Mouse (Mus musculus) limb, embryonic 15.5 days (tissue): ENCODE data around the gene Evx1. TPM values are rescaled to one million over a fixed set of nuclear protein-coding genes. Genes with fewer than 3 reads are reported as not detected.
"Not testable (repeated sequence)": the region's sequence is repeated elsewhere in the genome, so short reads cannot be mapped to it uniquely, and the experiment has no call there.

Source experiments
- ATAC-seq: fragments of 200-750 bp; cut with Nextera tagmentation; 2 replicates; pipeline ENCODE4 v1.8.0; 2017; ENCODE audit warnings: low read depth, moderate TSS enrichment; ENCODE audit not compliant: insufficient number of reproducible peaks, low FRiP score, low TSS enrichment
- H3K27ac ChIP-seq: fragments of 300-500 bp; sonication (generic); 2 replicates; pipeline ENCODE4 v1.5.1; 2015; ENCODE audit warnings: moderate library complexity, mild to moderate bottlenecking, inconsistent platforms
- H3K27me3 ChIP-seq: fragments of 300-500 bp; sonication (generic); 2 replicates; pipeline ENCODE4 v1.6.1; 2015; ENCODE audit warnings: inconsistent platforms
- H3K36me3 ChIP-seq: fragments of 300-500 bp; sonication (generic); 2 replicates; pipeline ENCODE4 v1.6.1; 2015; ENCODE audit warnings: inconsistent platforms
- H3K4me1 ChIP-seq: fragments of 300-500 bp; sonication (generic); 2 replicates; pipeline ENCODE4 v1.6.1; 2015; ENCODE audit warnings: inconsistent platforms
- H3K4me2 ChIP-seq: fragments of 300-500 bp; sonication (generic); 2 replicates; pipeline ENCODE4 v1.6.1; 2015; ENCODE audit warnings: mild to moderate bottlenecking, inconsistent platforms
- H3K4me3 ChIP-seq: fragments of 300-500 bp; sonication (generic); 2 replicates; pipeline ENCODE4 v1.5.1; 2015; ENCODE audit warnings: mild to moderate bottlenecking, inconsistent platforms
- H3K9ac ChIP-seq: fragments of 300-500 bp; sonication (generic); 2 replicates; pipeline ENCODE4 v1.6.1; 2015; ENCODE audit warnings: inconsistent platforms
- H3K9me3 ChIP-seq: fragments of 300-500 bp; sonication (generic); 2 replicates; pipeline ENCODE4 v1.6.1; 2016; ENCODE audit warnings: inconsistent platforms
- WGBS: fragments of 180-500 bp; shearing (Covaris S2); methylation state at CpG from one replicate; pipeline ENCODE4 v1.1.7; 2015; 5-methylcytosine and 5-hydroxymethylcytosine counted together
- polyA plus RNA-seq: library from polyadenylated mRNA; unstranded; fragments of >200 nt; fragmentation: Nextera tagmentation; extraction: Ambion mirVana; gene quantifications from 2 replicates; pipeline ENCODE4 v1.2.1, GENCODE M21; 2015

Gene Evx1
- polyA plus RNA-seq, 1 experiment from 2014 or later: 0.59 TPM

DNA sequence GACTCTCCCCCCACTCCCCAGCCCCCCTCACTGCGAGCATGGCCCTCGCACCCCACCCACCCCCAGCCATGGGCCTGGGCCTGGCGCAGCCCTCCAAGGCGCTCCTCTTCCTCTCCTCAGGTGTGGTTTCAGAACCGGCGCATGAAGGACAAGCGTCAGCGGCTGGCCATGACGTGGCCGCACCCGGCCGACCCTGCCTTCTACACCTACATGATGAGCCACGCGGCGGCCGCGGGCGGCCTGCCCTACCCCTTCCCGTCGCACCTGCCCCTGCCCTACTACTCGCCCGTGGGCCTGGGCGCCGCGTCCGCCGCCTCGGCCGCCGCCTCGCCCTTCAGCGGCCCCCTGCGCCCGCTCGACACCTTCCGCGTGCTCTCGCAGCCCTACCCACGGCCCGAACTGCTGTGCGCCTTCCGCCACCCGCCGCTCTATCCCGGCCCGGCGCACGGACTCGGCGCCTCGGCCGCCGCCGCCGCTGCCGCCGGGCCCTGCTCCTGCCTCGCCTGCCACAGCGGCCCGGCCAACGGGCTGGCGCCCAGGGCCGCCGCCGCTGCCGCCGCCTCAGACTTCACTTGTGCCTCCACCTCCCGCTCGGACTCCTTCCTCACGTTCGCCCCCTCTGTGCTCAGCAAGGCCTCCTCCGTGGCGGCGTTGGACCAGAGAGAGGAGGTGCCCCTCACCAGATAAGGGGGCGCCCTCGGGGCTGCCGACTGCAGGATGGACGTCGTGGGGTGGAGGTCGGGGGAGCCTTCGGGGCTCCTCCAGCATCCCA lies 3.3 kb downstream of the Evx1 start:
- Histone ChIP-seq H3K36me3 (no peaks in the 10 kb centered on the region), H3K9me3 (no peaks in the 10 kb centered on the region), H3K4me3 (peak overlapping the region; percentile 43), H3K4me1 (peaks cover 32% of the 10 kb centered on the region), H3K27me3 (peaks cover 93% of the 10 kb centered on the region), H3K9ac (0 out of 2 replicates have a peak overlapping the region, but pooled peaks have one; percentile 15), H3K27ac (no peak overlapping the region), H3K4me2 (peak overlapping the region; percentile 83)
- ATAC-seq: no peak
- 4% methylated on average over 70 of the region's 81 CpGs for WGBS

DNA sequence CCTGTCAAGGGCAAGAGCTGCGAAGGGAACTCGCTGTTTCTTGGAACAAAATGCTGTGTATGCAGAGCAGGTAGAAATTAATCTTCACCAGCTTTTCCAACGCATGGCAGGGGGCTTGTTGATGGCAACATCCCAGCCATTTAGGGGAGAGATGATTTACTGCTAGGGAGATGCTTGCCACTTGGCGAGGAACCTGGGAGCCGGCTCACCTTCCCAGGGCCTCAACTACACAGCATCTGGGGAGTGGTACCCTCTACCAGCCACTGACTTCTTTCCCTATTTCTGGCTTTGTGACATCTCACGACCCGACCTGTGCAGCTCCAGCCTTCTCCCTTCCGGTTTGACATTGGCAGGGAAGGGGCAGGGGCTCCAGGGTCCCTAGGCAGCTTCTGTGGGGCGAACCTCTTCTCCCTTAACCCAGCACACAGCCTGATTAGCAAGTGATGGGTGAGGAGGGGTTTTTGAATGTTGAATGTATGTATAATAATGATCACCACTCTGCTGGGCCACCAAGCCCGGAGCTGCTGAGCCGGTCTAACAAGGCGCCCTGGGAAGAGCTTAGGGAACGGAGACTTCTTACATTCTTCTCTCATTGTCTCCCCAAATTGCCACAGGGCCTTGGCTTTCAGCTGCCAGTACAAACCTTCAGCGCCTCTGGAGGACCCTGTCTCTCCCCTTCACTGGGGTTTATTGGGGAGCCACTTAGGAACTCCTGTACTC lies 4.3 kb downstream of the Evx1 start:
- no peak for ATAC-seq
- Histone ChIP-seq H3K4me2 (no peak overlapping the region), H3K27me3 (peaks cover 93% of the 10 kb centered on the region), H3K27ac (no peak overlapping the region), H3K9ac (no peak overlapping the region), H3K36me3 (no peaks in the 10 kb centered on the region), H3K4me1 (peaks cover 42% of the 10 kb centered on the region), H3K4me3 (no peak overlapping the region), H3K9me3 (no peaks in the 10 kb centered on the region)
- WGBS: 57% methylated on average over 14 of the region's 14 CpGs

DNA sequence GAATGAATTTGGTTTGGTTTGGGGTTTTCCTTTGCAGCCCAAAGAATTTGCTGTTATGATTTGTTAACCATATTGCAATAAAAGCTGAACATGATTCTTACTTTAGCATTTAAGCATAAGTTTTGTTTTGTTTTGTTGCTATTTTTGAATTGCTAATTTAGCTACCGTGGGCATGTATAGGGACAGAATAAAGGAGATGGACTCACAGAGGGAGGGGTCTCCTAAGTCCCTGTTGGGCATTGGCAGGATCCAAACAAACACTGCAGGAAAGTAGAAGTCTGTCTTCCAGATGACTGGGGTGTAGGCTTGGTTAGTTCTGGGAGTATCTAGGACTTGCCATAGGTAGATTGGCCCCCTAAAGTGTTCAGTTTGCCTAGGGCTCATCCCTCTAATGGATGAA lies 5.0 kb downstream of the Evx1 start:
- H3K4me1 ChIP-seq: peaks cover 47% of the 10 kb centered on the region
- no peak overlapping the region for H3K4me2 ChIP-seq
- no peak overlapping the region for H3K9ac ChIP-seq
- no peaks in the 10 kb centered on the region for H3K36me3 ChIP-seq
- H3K27me3 ChIP-seq: peaks cover 97% of the 10 kb centered on the region
- H3K9me3 ChIP-seq: no peaks in the 10 kb centered on the region
- no peak overlapping the region for H3K4me3 ChIP-seq
- ATAC-seq: no peak
- 63% methylated on average over 1 of the region's 1 CpGs for WGBS
- H3K27ac ChIP-seq: no peak overlapping the region

DNA sequence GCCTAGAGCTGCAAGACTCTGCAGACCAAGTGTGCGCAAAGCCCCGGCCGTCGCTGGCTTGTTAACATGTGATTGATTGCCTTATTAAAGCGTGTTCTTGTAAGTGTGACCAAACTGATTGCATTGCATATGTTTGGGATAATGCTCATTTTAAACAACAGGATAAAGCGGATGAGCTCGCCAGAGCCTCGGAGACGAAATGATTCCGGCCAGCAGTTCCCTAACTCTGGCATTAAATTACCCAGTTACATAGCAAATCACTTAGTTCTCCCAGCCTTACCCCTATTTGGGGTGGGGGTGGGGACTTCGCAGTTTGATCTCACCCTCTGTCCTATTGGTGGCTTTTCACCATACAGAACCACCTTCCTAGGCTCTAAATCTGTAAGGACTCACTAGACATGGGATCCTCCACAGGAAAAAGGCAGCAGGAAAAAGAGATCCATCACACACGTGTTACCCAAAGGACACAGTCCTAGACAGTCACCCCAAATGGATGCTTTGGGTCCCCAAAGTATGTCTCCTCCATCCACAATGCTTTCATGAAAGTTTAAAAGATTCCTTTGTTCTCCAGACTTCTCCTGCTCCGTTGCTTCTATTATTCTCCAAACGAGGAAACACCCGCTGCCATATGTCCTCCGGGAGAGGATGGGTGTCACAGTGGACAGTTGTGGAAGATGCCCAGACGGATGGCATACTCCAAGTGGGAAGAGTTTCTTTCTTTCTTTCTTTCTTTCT lies 6.8 kb downstream of the Evx1 start:
- ATAC-seq: no peak
- Histone ChIP-seq H3K27ac (no peak overlapping the region), H3K9ac (no peak overlapping the region), H3K4me1 (peaks cover 33% of the 10 kb centered on the region), H3K4me3 (no peak overlapping the region), H3K9me3 (no peaks in the 10 kb centered on the region), H3K27me3 (peaks cover 95% of the 10 kb centered on the region), H3K36me3 (no peaks in the 10 kb centered on the region), H3K4me2 (no peak overlapping the region)
- WGBS: 6% methylated on average over 17 of the region's 17 CpGs

DNA sequence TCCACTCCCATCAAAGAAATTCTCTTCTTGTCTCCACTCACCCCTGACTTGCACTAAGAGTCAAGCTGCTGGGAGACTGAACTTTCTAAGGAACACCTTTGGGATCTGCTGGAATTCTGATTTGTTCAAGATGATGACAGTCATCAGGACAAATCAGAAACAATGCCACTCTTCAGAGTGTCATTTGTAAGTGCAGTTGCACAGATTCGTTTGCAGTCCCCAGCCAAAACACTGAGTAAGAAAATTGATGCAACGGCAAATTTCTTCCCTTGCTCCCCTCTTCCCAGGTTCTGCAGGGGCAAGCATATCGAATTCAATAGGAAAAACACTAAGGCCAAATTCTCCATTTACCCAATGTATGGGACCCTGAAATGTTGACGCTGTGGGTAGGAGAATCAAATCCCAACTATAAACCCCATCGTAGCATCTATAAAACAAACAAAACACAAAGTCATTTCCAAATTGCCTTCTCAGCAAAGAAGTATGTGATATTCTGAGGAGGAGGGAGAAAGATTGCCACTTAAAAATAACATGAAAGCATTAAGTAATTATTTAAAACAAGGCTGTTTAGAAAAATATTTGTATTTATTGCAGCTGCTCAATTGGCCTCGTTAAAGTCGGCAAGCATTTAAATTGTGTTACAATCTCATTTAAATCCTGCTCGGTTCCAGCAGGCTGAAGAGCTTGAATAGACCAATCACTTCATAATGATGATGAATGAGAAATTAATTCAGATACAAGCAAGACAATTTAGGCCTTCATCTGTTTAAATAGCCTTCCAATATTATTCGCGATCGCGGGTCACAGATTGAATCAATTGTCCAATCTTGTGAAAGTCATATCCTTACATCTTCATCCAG lies 7.9 kb downstream of the Evx1 start:
- Histone ChIP-seq H3K27ac (no peak overlapping the region), H3K27me3 (peaks cover 91% of the 10 kb centered on the region), H3K9ac (no peak overlapping the region), H3K9me3 (no peaks in the 10 kb centered on the region), H3K4me1 (peaks cover 30% of the 10 kb centered on the region), H3K4me2 (no peak overlapping the region), H3K36me3 (no peaks in the 10 kb centered on the region), H3K4me3 (no peak overlapping the region)
- 5% methylated on average over 12 of the region's 12 CpGs for WGBS
- ATAC-seq: no peak

DNA sequence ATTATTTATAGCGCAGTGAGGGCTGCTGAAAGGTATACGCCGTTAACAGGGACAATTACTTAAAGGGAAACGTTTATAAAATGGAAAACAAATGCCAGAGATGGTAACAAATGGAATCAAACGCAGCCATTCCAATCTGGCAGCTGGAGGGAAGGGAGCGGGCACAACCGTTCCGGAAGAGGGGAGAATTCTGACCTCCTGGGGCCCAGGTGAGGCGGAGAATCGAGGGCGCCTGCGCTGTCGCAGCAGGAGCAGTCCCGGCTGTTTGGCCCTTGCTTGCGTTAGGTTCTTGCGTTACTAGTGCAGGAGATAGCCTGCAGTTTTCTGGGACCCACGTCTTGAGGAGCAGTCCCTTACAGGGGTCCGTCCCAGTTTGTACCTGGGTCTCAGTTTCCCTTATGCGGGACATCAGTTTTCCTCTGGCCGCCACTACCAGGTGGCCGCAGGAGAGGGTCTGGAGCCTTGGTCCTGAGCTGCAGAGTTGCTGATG lies 8.6 kb downstream of the Evx1 start:
- no peak overlapping the region; the same call in 1 of the 2 replicates for H3K4me3 ChIP-seq
- no peak overlapping the region for H3K4me2 ChIP-seq
- no peak overlapping the region for H3K27ac ChIP-seq
- 3% methylated on average over 21 of the region's 21 CpGs for WGBS
- no peaks in the 10 kb centered on the region for H3K36me3 ChIP-seq
- H3K9me3 ChIP-seq: no peaks in the 10 kb centered on the region
- ATAC-seq: no peak
- H3K4me1 ChIP-seq: peaks cover 24% of the 10 kb centered on the region
- peaks cover 89% of the 10 kb centered on the region for H3K27me3 ChIP-seq
- H3K9ac ChIP-seq: no peak overlapping the region

DNA sequence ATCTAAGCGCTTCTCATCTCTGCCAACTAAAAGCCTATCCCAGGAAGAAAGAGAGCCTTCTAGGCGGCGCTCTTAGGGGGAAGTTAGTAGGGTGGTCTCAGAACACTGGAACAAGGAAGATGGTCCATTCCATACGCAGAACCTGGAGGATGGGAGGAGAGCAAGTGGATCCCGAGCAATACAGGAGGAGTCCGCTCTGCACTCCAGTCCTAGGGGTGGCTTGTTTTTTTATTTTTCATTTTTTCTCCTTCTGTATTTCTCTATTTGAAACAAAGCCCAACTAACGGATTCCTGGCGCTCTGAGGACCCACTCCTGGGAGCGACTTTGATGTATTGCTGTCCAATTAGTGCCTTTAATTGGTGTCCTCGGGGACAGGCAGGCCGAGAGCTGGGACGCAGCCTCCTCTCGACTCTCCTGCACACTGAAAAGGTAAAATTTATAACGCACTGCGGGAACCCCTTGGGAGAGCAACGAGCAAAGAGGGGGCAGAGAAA lies 9.5 kb downstream of the Evx1 start:
- peak overlapping the region; percentile 5 for H3K4me2 ChIP-seq
- peaks cover 83% of the 10 kb centered on the region for H3K27me3 ChIP-seq
- ATAC-seq: no peak
- H3K27ac ChIP-seq: no peak overlapping the region
- no peaks in the 10 kb centered on the region for H3K9me3 ChIP-seq
- H3K36me3 ChIP-seq: no peaks in the 10 kb centered on the region
- no peak overlapping the region for H3K9ac ChIP-seq
- WGBS: 5% methylated on average over 16 of the region's 16 CpGs
- H3K4me3 ChIP-seq: no peak overlapping the region
- peaks cover 17% of the 10 kb centered on the region for H3K4me1 ChIP-seq

DNA sequence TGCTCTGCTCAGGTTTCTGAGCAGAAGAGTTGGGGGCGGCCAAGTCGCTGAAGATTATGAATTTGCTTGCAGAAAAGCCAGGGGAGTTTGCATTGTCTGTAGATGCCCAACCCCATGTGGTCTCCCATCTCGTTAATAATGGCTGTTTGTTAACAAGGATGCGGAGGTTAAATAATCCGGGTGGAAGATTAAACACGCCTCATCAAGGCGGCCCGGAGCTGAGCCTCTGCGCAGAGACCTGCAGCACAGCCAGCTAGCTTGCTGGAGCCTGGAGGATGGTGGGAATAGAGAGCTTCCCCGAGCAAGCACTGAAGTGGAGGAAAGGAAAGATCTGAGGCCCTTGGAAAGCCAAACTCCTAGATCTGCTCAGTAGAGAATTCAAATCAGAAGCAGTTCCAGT lies 10.0 kb downstream of the Evx1 start:
- no peak overlapping the region for H3K9ac ChIP-seq
- no peak for ATAC-seq
- peaks cover 80% of the 10 kb centered on the region for H3K27me3 ChIP-seq
- no peak overlapping the region for H3K4me3 ChIP-seq
- peaks cover 17% of the 10 kb centered on the region for H3K4me1 ChIP-seq
- peak overlapping the region; percentile 5; the same call in 1 of the 2 replicates for H3K4me2 ChIP-seq
- 10% methylated on average over 10 of the region's 10 CpGs for WGBS
- no peaks in the 10 kb centered on the region for H3K36me3 ChIP-seq
- no peak overlapping the region for H3K27ac ChIP-seq
- H3K9me3 ChIP-seq: no peaks in the 10 kb centered on the region

DNA sequence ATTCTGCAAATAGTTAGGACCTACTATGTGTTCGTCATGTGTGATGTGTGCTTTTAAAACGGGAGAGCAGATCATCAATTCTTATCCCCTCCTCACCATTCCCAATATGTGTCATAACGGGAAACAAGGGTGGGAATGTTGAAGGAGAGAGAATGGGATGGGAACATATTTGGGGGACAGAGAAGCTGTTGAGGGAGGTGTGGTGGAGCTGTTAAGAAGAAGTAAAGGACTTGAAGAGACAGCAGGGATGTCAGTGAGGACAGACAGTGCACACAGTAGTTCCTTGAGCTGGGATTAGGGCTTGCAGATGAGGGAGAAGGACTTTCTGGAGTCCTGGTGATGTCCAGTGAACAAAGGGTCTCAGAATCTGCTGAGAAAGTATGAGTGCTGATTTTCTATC lies 10.8 kb downstream of the Evx1 start:
- no peak for ATAC-seq
- H3K27ac ChIP-seq: no peak overlapping the region
- WGBS: 71% methylated on average over 3 of the region's 3 CpGs
- peaks cover 17% of the 10 kb centered on the region for H3K4me1 ChIP-seq
- no peak overlapping the region for H3K4me2 ChIP-seq
- no peak overlapping the region for H3K4me3 ChIP-seq
- H3K36me3 ChIP-seq: no peaks in the 10 kb centered on the region
- H3K9ac ChIP-seq: no peak overlapping the region
- peaks cover 73% of the 10 kb centered on the region for H3K27me3 ChIP-seq
- H3K9me3 ChIP-seq: no peaks in the 10 kb centered on the region

DNA sequence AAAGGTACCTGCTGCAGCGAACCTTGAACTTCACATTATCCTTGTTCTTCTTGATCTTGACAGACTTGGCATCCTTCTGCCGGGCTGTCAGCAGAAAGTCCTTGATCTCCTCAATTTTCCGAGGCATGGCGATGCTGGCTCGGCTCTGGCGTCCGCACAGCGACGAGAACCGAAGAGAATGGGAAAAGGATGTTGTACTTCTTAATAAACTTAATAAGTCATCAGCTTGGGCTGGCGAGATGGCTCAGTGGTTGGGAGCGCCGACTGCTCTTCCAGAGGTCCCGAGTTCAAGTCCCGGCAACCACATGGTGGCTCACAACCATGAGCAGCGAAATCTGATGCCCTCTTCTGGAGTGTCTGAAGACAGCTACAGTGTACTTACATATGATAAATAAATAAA lies 33.5 kb downstream of the Evx1 start:
- WGBS: 94% methylated on average over 16 of the region's 16 CpGs
- H3K27ac ChIP-seq, H3K27me3 ChIP-seq, H3K36me3 ChIP-seq, H3K9ac ChIP-seq, ATAC-seq, H3K4me1 ChIP-seq, H3K4me3 ChIP-seq, H3K4me2 ChIP-seq, H3K9me3 ChIP-seq: not testable (repeated sequence)

DNA sequence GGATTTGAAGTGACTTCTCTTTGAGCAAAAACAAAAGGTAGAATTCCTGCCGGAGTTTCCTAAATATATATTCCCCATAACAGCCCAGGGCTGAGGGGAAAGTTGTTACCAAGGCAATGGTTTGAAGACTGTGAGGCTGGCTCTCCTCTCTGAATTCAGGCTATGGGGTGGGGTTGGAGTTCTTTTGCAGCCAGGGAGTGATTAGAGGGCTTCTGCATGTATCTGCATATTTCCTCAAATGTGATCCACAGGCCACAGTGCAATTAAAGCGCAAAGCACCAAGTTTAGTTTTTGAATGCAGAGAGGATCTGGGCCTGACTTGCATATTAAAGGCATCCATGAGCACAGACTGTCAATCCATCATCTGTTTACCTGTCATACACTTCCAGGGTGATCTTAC lies 52.7 kb downstream of the Evx1 start:
- no peak overlapping the region for H3K9ac ChIP-seq
- no peaks in the 10 kb centered on the region for H3K36me3 ChIP-seq
- WGBS: 78% methylated on average over 2 of the region's 2 CpGs
- ATAC-seq: no peak
- H3K27me3 ChIP-seq: peaks cover 14% of the 10 kb centered on the region; the same call in 1 of the 2 replicates
- no peaks in the 10 kb centered on the region for H3K9me3 ChIP-seq
- peaks cover 4% of the 10 kb centered on the region; the same call in 1 of the 2 replicates for H3K4me1 ChIP-seq
- H3K4me2 ChIP-seq: no peak overlapping the region
- no peak overlapping the region for H3K4me3 ChIP-seq
- H3K27ac ChIP-seq: no peak overlapping the region
